Mouse (Mus musculus) forebrain, embryonic 14.5 days (tissue): Measurements from ENCODE around the gene Nes. TPM values are rescaled to one million over a fixed set of nuclear protein-coding genes. Genes with fewer than 3 reads are reported as not detected.

Experiments used
- ATAC-seq: fragments of 200-750 bp; cut with Nextera tagmentation; 2 replicates; pipeline ENCODE4 v1.8.0; 2017; ENCODE audit warnings: mild to moderate bottlenecking, moderate library complexity
- DNase-seq: peaks from one replicate; pipeline ENCODE4 v3.0.0-alpha.2; 2015; ENCODE audit warnings: low spot score
- H3K27ac ChIP-seq: fragments of 300-500 bp; sonication (generic); 2 replicates; pipeline ENCODE4 v1.5.1; 2014; ENCODE audit warnings: low read depth, mild to moderate bottlenecking, control low read depth, low read length, moderate library complexity
- H3K27me3 ChIP-seq: fragments of 300-500 bp; sonication (generic); replicated peaks from 2 replicates; pipeline ENCODE4 v1.6.1; 2014; ENCODE audit warnings: low read length, control low read depth, mixed read lengths; ENCODE audit not compliant: control insufficient read depth, insufficient read depth
- H3K36me3 ChIP-seq: fragments of 300-500 bp; sonication (generic); 2 replicates; pipeline ENCODE4 v1.6.1; 2014; ENCODE audit warnings: low read length, control low read depth; ENCODE audit not compliant: control insufficient read depth, insufficient read depth
- H3K4me1 ChIP-seq: fragments of 300-500 bp; sonication (generic); 2 replicates; pipeline ENCODE4 v1.6.1; 2014; ENCODE audit warnings: antibody characterized with exemption, low read length, control low read depth; ENCODE audit not compliant: control insufficient read depth, insufficient read depth
- H3K4me2 ChIP-seq: fragments of 300-500 bp; sonication (generic); 2 replicates; pipeline ENCODE4 v1.6.1; 2014; ENCODE audit warnings: mild to moderate bottlenecking, control low read depth, low read length
- H3K4me3 ChIP-seq: fragments of 300-500 bp; sonication (generic); 2 replicates; pipeline ENCODE4 v1.5.1; 2014; ENCODE audit warnings: low read depth, low read length, control low read depth
- H3K9ac ChIP-seq: fragments of 300-500 bp; sonication (generic); 2 replicates; pipeline ENCODE4 v1.6.1; 2014; ENCODE audit warnings: mild to moderate bottlenecking, low read length, control low read depth, moderate library complexity
- H3K9me3 ChIP-seq: fragments of 300-500 bp; sonication (generic); replicated peaks from 2 replicates; pipeline ENCODE4 v1.6.1; 2016; ENCODE audit warnings: low read length, control low read depth, mixed read lengths; ENCODE audit not compliant: control insufficient read depth
- WGBS: fragments of 180-500 bp; shearing (Covaris S2); extraction: QIAGEN DNeasy Blood & Tissue Kit; methylation state at CpG from one replicate; pipeline ENCODE4 v1.1.7; 2014; 5-methylcytosine and 5-hydroxymethylcytosine counted together
- polyA plus RNA-seq: library from polyadenylated mRNA; unstranded; fragments of >200 nt; fragmentation: Nextera tagmentation; extraction: Ambion mirVana; gene quantifications from 2 replicates; pipeline ENCODE4 v1.2.1, GENCODE M21; 2014

The Nes gene
- polyA plus RNA-seq, 1 experiment from 2014 or later: 23.1 TPM

GRCm38 (mm10) chr3:87947811-87948199, 23.1 kb upstream of the Nes start:
- ATAC-seq: 0 out of 2 replicates have a peak, but pooled peaks have one; percentile 18
- peak overlapping the region; percentile 70 for H3K4me2 ChIP-seq
- H3K4me1 ChIP-seq: peaks cover 45% of the 10 kb centered on the region
- peak; percentile 49 for DNase-seq
- H3K36me3 ChIP-seq: peaks cover 13% of the 10 kb centered on the region; the same call in 1 of the 2 replicates
- 0 out of 2 replicates have a peak, but pooled peaks cover 3% of the 10 kb centered on the region for H3K27me3 ChIP-seq
- 0% methylated on average over 17 of the region's 17 CpGs for WGBS
- peak overlapping the region; percentile 56 for H3K9ac ChIP-seq
- no peaks in the 10 kb centered on the region for H3K9me3 ChIP-seq
- H3K4me3 ChIP-seq: peak overlapping the region; percentile 27
- H3K27ac ChIP-seq: no peak overlapping the region

GRCm38 (mm10) chr3:87948378-87949265, 22.3 kb upstream of the Nes start, which contains the start of gene Crabp2:
Crabp2 (plus strand) TSS chr3:87948666.
- H3K36me3 ChIP-seq: peaks cover 5% of the 10 kb centered on the region; the same call in 1 of the 2 replicates
- H3K27ac ChIP-seq: 0 out of 2 replicates have a peak within 1 kb of the TSS, but pooled peaks have one; percentile 7
- peak within 1 kb of the TSS; percentile 70 for H3K4me2 ChIP-seq
- DNase-seq (no peak), ATAC-seq (no peak)
- 0 out of 2 replicates have a peak, but pooled peaks cover 3% of the 10 kb centered on the region for H3K27me3 ChIP-seq
- peak within 1 kb of the TSS; percentile 56 for H3K9ac ChIP-seq
- H3K9me3 ChIP-seq: no peaks in the 10 kb centered on the region
- peak within 1 kb of the TSS; percentile 27 for H3K4me3 ChIP-seq
- WGBS: 2% methylated on average over 35 of the region's 35 CpGs
- peaks cover 48% of the 10 kb centered on the region for H3K4me1 ChIP-seq

GRCm38 (mm10) chr3:87949266-87949954, 21.5 kb upstream of the Nes start:
- 8% methylated on average over 16 of the region's 16 CpGs for WGBS
- H3K4me2 ChIP-seq: peak overlapping the region; percentile 70
- H3K4me1 ChIP-seq: peaks cover 48% of the 10 kb centered on the region
- H3K9me3 ChIP-seq: no peaks in the 10 kb centered on the region
- H3K4me3 ChIP-seq: 0 out of 2 replicates have a peak overlapping the region, but pooled peaks have one; percentile 27
- DNase-seq (peak; percentile 35), ATAC-seq (no peak)
- no peak overlapping the region for H3K27ac ChIP-seq
- no peak overlapping the region for H3K9ac ChIP-seq
- H3K36me3 ChIP-seq: no peaks in the 10 kb centered on the region
- 0 out of 2 replicates have a peak, but pooled peaks cover 3% of the 10 kb centered on the region for H3K27me3 ChIP-seq

GRCm38 (mm10) chr3:87949955-87950515, 20.8 kb upstream of the Nes start:
- no peak for ATAC-seq
- Histone ChIP-seq H3K36me3 (no peaks in the 10 kb centered on the region), H3K9me3 (no peaks in the 10 kb centered on the region), H3K4me2 (peak overlapping the region; percentile 70; the same call in 1 of the 2 replicates), H3K27me3 (0 out of 2 replicates have a peak, but pooled peaks cover 3% of the 10 kb centered on the region), H3K4me3 (no peak overlapping the region), H3K9ac (peak overlapping the region; percentile 30; the same call in 1 of the 2 replicates), H3K27ac (no peak overlapping the region), H3K4me1 (peaks cover 45% of the 10 kb centered on the region)
- WGBS: 8% methylated on average over 13 of the region's 13 CpGs
- DNase-seq: no peak

GRCm38 (mm10) chr3:87951946-87952345, 18.9 kb upstream of the Nes start:
- Histone ChIP-seq H3K9me3 (no peaks in the 10 kb centered on the region), H3K4me2 (peak overlapping the region; percentile 17; the same call in 1 of the 2 replicates), H3K4me1 (peaks cover 36% of the 10 kb centered on the region), H3K27me3 (0 out of 2 replicates have a peak, but pooled peaks cover 3% of the 10 kb centered on the region), H3K27ac (no peak overlapping the region), H3K4me3 (no peak overlapping the region), H3K9ac (0 out of 2 replicates have a peak overlapping the region, but pooled peaks have one; percentile 29), H3K36me3 (no peaks in the 10 kb centered on the region)
- WGBS: 25% methylated on average over 12 of the region's 12 CpGs
- no peak for DNase-seq
- no peak for ATAC-seq

GRCm38 (mm10) chr3:87952440-87952839, 18.4 kb upstream of the Nes start:
- Histone ChIP-seq H3K27ac (no peak overlapping the region; the same call in 1 of the 2 replicates), H3K9me3 (no peaks in the 10 kb centered on the region), H3K4me3 (no peak overlapping the region), H3K4me2 (peak overlapping the region; percentile 17), H3K9ac (0 out of 2 replicates have a peak overlapping the region, but pooled peaks have one; percentile 29), H3K27me3 (0 out of 2 replicates have a peak, but pooled peaks cover under 1% of the 10 kb centered on the region), H3K36me3 (no peaks in the 10 kb centered on the region), H3K4me1 (peaks cover 31% of the 10 kb centered on the region)
- DNase-seq (peak; percentile 41), ATAC-seq (peak; percentile 47)
- 5% methylated on average over 5 of the region's 5 CpGs for WGBS

GRCm38 (mm10) chr3:87958056-87958455, 12.8 kb upstream of the Nes start:
- H3K9ac ChIP-seq: no peak overlapping the region
- WGBS: 8% methylated on average over 1 of the region's 1 CpGs
- H3K9me3 ChIP-seq: no peaks in the 10 kb centered on the region
- DNase-seq: no peak
- H3K4me2 ChIP-seq: no peak overlapping the region
- no peak overlapping the region for H3K27ac ChIP-seq
- H3K27me3 ChIP-seq: no peaks in the 10 kb centered on the region
- H3K36me3 ChIP-seq: no peaks in the 10 kb centered on the region
- H3K4me1 ChIP-seq: peaks cover 12% of the 10 kb centered on the region; the same call in 1 of the 2 replicates
- no peak for ATAC-seq
- no peak overlapping the region for H3K4me3 ChIP-seq

- H3K4me3 ChIP-seq: no peak overlapping the region
- H3K4me2 ChIP-seq: no peak overlapping the region
- DNase-seq: no peak
- 40% methylated on average over 4 of the region's 4 CpGs for WGBS
- H3K4me1 ChIP-seq: peaks cover 11% of the 10 kb centered on the region; the same call in 1 of the 2 replicates
- no peak overlapping the region for H3K27ac ChIP-seq
- no peaks in the 10 kb centered on the region for H3K9me3 ChIP-seq
- H3K9ac ChIP-seq: no peak overlapping the region
- no peaks in the 10 kb centered on the region for H3K36me3 ChIP-seq
- no peaks in the 10 kb centered on the region for H3K27me3 ChIP-seq
- no peak for ATAC-seq
Observed at GRCm38 (mm10) chr3:87958476-87958875, 12.4 kb upstream of the Nes start.
